Mouse (Mus musculus) ES-Bruce4 (cell line): Measurements from ENCODE around the gene Mitf. TPM values are rescaled to one million over a fixed set of nuclear protein-coding genes. Genes with fewer than 3 reads are reported as not detected.

ENCODE experiments used
- H3K27ac ChIP-seq: 2 replicates; pipeline ENCODE4 v1.5.1; 2012; ENCODE audit warnings: low read length, inconsistent platforms; ENCODE audit not compliant: insufficient read depth
- H3K27me3 ChIP-seq: 2 replicates; pipeline ENCODE4 v1.6.1; 2012; ENCODE audit warnings: mild to moderate bottlenecking, low read length, inconsistent platforms; ENCODE audit not compliant: control insufficient read depth, poor library complexity, insufficient read depth, severe bottlenecking
- H3K36me3 ChIP-seq: 2 replicates; pipeline ENCODE4 v1.6.1; 2012; ENCODE audit warnings: inconsistent platforms, mild to moderate bottlenecking, low read length, moderate library complexity; ENCODE audit not compliant: control insufficient read depth, poor library complexity, insufficient read depth, severe bottlenecking
- H3K4me1 ChIP-seq: one replicate; pipeline ENCODE4 v1.8.1; 2011; ENCODE audit warnings: low read length; ENCODE audit not compliant: control insufficient read depth, insufficient read depth
- H3K4me3 ChIP-seq: 2 replicates; pipeline ENCODE4 v1.5.1; 2011; ENCODE audit warnings: low read depth, mild to moderate bottlenecking, low read length
- H3K9ac ChIP-seq: 2 replicates; pipeline ENCODE4 v1.6.1; 2012; ENCODE audit warnings: low read depth, mild to moderate bottlenecking, inconsistent platforms; ENCODE audit not compliant: poor library complexity, severe bottlenecking
- H3K9me3 ChIP-seq: replicated peaks from 2 replicates; pipeline ENCODE4 v1.6.1; 2012; ENCODE audit warnings: mild to moderate bottlenecking, low read length, inconsistent platforms; ENCODE audit not compliant: control insufficient read depth, poor library complexity, insufficient read depth, severe bottlenecking
- CTCF ChIP-seq: IDR thresholded peaks from one replicate; pipeline ENCODE4 v1.8.1; 2011; ENCODE audit warnings: low read depth, low read length
- EP300 ChIP-seq: IDR thresholded peaks from 2 replicates; pipeline ENCODE4 v1.6.1; 2011; ENCODE audit warnings: low read depth, low read length; ENCODE audit not compliant: insufficient read depth
- POLR2A ChIP-seq: IDR thresholded peaks from one replicate; pipeline ENCODE4 v1.8.1; 2011; ENCODE audit warnings: low read length; ENCODE audit not compliant: insufficient read depth
- polyA plus RNA-seq: library from polyadenylated mRNA; stranded (reverse); fragments of >200 nt; gene quantifications from 2 replicates; pipeline ENCODE4 v1.2.4, GENCODE M21; 2011; ENCODE audit warnings: low read depth; ENCODE audit not compliant: missing spikeins, insufficient read depth, insufficient read length

Mitf gene
- polyA plus RNA-seq, 1 experiment: 2.3 TPM

DNA sequence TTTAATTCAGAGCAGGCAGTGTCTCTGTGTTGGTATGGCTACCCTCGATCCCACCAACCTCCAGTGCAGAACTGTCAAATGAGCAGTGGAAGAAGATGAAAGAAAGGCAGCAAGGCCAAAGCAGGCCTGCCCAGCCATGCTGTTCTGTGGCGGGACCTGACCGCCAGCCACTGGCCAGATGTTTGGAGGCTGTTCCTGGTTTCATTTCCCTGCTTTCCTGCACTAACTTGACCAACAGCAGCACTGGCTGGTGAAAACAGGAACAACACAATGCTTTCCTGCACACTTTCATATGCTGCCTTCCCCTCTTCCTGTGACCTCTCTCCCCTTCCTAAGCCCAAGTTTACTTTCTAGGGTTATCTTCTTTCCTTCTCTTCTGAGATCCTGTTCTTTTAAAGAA is 50.8 kb downstream of the Mitf start:
- no peaks in the 10 kb centered on the region for H3K36me3 ChIP-seq
- no peaks in the 10 kb centered on the region for H3K27me3 ChIP-seq
- no peaks in the 10 kb centered on the region for H3K4me1 ChIP-seq
- H3K9ac ChIP-seq: no peak overlapping the region
- no peak overlapping the region for H3K4me3 ChIP-seq
- TF ChIP-seq POLR2A (no peak), CTCF (no peak), EP300 (no peak)
- no peak overlapping the region for H3K27ac ChIP-seq
- no peaks in the 10 kb centered on the region for H3K9me3 ChIP-seq

DNA sequence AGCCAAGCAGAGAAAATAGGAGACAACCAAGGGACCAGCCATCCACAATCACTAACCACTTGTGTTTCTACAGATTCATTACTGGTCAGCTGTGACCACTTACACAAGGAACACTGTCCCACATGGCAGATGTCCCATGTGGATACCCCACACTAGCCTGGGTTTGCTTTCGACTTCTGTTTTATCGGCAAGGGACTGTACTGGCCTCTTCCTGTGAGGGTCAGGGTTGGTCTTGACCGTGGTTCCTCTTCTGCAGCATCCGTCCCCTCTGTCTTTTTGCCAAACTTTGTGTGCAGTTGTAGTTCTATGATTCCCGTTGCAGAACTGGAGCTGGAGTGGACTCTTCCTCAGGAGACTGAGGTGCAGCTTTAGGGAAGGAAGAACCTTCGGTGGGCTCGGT is 59.7 kb downstream of the Mitf start:
- no peaks in the 10 kb centered on the region for H3K4me1 ChIP-seq
- no peak overlapping the region for H3K27ac ChIP-seq
- TF ChIP-seq EP300: no peak
- H3K4me3 ChIP-seq: no peak overlapping the region
- H3K27me3 ChIP-seq: no peaks in the 10 kb centered on the region
- H3K36me3 ChIP-seq: no peaks in the 10 kb centered on the region
- H3K9me3 ChIP-seq: no peaks in the 10 kb centered on the region
- H3K9ac ChIP-seq: no peak overlapping the region

GRCm38 (mm10) chr6:97868005-97868404 is 61.2 kb downstream of the Mitf start:
- Histone ChIP-seq H3K4me1 (no peaks in the 10 kb centered on the region), H3K4me3 (no peak overlapping the region), H3K9me3 (no peaks in the 10 kb centered on the region), H3K27me3 (no peaks in the 10 kb centered on the region), H3K9ac (no peak overlapping the region), H3K36me3 (no peaks in the 10 kb centered on the region), H3K27ac (no peak overlapping the region)
- no peak for TF ChIP-seq CTCF
- no peak for TF ChIP-seq EP300
- TF ChIP-seq POLR2A: no peak

- Histone ChIP-seq H3K4me1 (no peaks in the 10 kb centered on the region), H3K36me3 (no peaks in the 10 kb centered on the region), H3K9ac (no peak overlapping the region), H3K27ac (no peak overlapping the region), H3K9me3 (no peaks in the 10 kb centered on the region), H3K4me3 (no peak overlapping the region), H3K27me3 (no peaks in the 10 kb centered on the region)
- TF ChIP-seq CTCF: no peak
- TF ChIP-seq EP300: no peak
- no peak for TF ChIP-seq POLR2A
Observed at GRCm38 (mm10) chr6:97869953-97870352, 63.1 kb downstream of the Mitf start.

- TF ChIP-seq POLR2A (no peak), EP300 (no peak), CTCF (no peak)
- no peak overlapping the region for H3K9ac ChIP-seq
- H3K27ac ChIP-seq: no peak overlapping the region
- no peaks in the 10 kb centered on the region for H3K4me1 ChIP-seq
- H3K4me3 ChIP-seq: no peak overlapping the region
- H3K27me3 ChIP-seq: no peaks in the 10 kb centered on the region
- H3K36me3 ChIP-seq: no peaks in the 10 kb centered on the region
- H3K9me3 ChIP-seq: no peaks in the 10 kb centered on the region
Observed at GRCm38 (mm10) chr6:97871296-97872030, 64.6 kb downstream of the Mitf start.

DNA sequence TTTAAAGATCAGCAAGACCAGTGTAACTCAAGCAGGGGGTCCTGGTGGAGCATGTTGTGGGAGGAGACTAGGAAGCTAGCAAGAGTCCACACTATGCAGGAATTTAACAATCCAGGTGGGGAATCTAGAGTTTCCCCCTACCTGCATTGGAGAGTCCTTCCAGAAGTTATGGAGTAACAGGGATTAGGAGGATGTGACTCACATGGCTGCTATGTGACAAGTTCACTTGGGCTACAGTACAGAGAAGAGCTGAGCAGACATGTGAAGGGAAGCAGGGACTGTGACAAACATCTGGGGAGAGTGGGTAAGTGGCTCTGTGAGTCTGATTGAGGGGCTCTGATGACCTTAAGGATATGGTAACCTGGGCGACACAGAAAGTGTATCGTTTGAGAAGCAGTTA is 66.2 kb downstream of the Mitf start:
- Histone ChIP-seq H3K9me3 (no peaks in the 10 kb centered on the region), H3K4me1 (no peaks in the 10 kb centered on the region), H3K9ac (no peak overlapping the region), H3K27ac (no peak overlapping the region), H3K4me3 (no peak overlapping the region), H3K27me3 (no peaks in the 10 kb centered on the region), H3K36me3 (no peaks in the 10 kb centered on the region)
- no peak for TF ChIP-seq EP300
- no peak for TF ChIP-seq CTCF
